Mouse (Mus musculus): Measurements from ENCODE around the gene Ttl.

DNA sequence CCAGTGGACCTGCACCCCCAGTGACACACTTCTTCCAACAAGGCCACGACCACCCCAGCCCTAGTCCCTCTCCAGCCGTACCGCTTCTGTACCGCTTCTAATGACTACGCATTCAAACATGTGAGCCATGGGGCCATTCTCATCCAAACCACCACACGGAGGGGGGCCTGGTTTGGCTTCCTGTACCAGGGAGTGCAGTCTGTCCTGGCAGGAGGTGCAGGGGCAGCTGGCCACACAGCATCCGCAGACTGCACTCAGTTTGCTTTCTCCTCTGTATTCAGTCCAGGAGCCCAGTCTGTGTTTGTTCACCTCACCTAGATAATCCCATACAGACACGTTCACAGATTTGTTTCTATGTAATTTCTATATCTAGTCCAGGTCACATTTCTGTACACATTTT, 56.2 kb downstream of the Ttl start:
- TF ChIP-seq CTCF (IDR thresholded peaks at IDR 0.05; ENCODE audit: insufficient read depth, low read length) (no peak), POLR2A (IDR thresholded peaks at IDR 0.05; ENCODE audit: borderline replicate concordance, extremely low read depth, low read depth, low read length) (no peak)
